Mouse (Mus musculus): ENCODE results near the gene Tut7. TPM values are rescaled to one million over a fixed set of nuclear protein-coding genes. Genes with fewer than 3 reads are reported as not detected.
A peak's percentile ranks its signal among the peaks of the same experiment; 100 is the strongest.
"Not testable (repeated sequence)": the region's sequence is repeated elsewhere in the genome, so short reads cannot be mapped to it uniquely, and the experiment has no call there.

Gene Tut7
- total RNA-seq, 2 experiments from 2014 or later = 66.2 to 70.8 TPM

DNA sequence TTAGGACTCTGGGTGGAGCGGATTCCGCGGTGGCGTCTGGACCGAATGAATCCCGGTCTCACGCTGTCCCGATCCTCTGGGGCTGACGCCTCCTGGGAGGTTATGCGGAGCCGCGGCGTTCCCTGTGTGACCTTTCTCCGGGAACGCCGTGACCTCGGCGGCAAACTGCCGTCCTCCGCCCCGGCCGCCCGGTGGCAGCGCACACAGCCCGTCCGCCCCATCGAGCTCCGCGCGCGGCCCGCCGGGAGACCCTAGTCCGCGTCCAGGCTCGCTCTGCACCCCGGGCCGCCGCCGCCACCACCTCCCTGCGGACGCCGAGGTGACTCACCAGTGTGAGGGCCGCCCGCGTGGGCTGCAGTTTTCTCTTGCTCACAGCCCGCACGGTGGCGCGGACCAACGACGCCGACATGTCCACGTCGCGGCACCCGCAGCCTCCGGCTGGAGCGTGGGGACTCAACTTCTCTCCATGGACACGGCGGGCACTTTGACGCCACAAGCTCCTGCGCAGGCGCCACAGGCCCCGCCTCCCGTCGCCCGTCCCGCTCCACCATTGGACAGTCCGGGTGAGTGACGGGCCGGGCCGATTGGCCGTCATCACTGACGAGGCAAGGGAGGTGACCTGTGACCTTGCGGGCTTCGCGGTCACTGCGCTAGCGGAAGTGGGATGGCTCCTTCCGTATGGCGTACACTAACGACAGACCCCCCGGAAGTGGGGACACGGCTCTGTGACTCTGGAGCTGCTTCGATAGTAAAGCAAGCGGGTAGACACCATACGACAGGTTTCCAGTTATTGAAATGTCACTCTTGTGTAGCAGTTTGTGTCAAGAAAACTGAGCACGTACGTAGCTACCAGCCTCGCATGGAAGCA is 53.4 kb downstream of the Tut7 start, which contains the start of gene Isca1:
Gene Isca1, minus strand, starts transcription at position 515 of the 868 bp plus-strand sequence.
- DNase-seq = peak; percentile 99
- intact Hi-C loops (cut with DNase I) = no loop called here

- no peak for DNase-seq
- intact Hi-C loops (cut with DNase I) = no loop called here
Observed at GRCm38 (mm10) chr13:59768531-59768930, 54.4 kb downstream of the Tut7 start.

DNA sequence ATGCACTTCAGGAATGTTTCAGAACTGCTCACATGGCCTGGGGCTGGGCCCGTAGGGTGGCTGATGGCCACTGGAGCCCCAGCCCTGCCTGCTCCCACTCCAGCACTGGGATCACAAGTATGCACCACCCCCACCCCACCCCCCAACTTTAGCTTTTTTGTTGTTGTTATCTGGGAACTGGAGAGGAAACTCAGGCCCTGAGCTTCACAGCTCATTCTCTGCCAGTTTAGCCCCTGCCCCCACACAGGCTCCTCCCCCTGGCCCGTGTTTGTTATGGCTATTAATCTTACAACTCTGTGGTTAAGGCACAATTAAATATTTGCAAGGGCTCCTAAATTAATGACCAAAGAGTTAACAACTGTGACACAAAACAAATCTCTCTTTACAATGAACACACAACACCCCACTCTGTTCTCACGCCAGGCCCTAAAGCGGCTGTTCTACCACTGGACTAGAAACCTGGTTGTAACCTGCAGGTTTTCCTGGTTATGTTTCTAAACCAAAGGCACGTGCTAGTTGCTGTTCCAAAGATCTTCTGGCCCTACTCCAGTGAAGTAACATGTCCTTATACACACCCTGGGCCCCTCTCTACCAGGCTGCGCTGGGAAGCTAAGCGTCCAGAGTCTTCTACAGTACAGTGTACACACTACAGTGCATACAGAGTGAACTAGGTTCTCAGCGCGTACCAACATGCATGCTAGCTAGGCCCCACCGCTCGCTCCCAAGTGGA is 56.0 kb downstream of the Tut7 start:
- intact Hi-C loops (cut with DNase I) = no loop called here

GRCm38 (mm10) chr13:59762791-59763190 is 60.2 kb downstream of the Tut7 start:
- no peak for DNase-seq
- intact Hi-C loops (cut with DNase I) = no loop called here

More for the DNA sequence above, 56.0 kb downstream of the Tut7 start:
- no peak for DNase-seq

DNA sequence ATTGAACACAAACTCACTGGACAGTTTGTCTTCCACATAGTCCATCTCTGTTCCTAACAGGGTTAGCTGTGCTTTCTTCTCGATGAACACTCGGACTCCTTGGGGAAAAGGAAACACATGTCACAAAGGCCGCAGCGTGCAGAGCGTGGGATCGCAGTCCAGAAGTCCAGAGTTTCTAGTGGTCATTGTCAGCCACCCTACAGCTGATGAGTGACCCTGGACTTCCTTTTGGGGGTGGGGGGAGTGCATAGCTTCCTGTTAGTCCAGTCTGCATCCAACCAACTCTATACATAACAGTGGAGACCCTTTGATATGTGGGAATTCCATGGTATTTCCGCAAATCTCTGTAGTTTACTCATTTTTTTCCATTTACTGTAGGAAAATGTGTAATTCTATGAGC is 66.0 kb downstream of the Tut7 start:
- intact Hi-C loops (cut with DNase I) = no loop called here
- DNase-seq = no peak

DNA sequence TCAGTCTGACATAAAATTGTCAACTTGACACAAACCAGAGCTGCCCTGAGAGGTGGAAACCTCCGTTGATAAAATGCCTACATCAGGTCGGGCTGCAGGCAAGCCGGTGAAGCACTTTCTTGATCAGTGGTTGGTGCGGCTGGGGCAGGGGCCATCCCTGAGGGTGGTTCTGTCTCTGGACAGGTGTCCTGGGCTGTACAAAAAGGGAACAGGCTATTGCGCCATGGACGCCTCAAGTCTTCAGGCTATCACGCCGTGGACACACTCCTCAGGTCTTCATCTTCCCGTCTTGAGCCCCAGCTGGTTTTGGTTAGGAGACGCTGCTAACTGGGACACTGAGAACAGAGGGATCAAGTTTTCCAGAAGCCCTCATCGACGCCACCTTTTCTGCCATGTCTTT is 72.6 kb downstream of the Tut7 start:
- intact Hi-C loops (cut with DNase I) = no loop called here

GRCm38 (mm10) chr13:59746711-59747110 is 76.2 kb downstream of the Tut7 start, which contains the start of gene 1700014D04Rik:
Gene 1700014D04Rik (minus strand): TSS chr13:59746752.
- DNase-seq = no peak
- intact Hi-C loops (cut with DNase I) = no loop called here

More for the DNA sequence above, 72.6 kb downstream of the Tut7 start:
- DNase-seq = no peak

DNA sequence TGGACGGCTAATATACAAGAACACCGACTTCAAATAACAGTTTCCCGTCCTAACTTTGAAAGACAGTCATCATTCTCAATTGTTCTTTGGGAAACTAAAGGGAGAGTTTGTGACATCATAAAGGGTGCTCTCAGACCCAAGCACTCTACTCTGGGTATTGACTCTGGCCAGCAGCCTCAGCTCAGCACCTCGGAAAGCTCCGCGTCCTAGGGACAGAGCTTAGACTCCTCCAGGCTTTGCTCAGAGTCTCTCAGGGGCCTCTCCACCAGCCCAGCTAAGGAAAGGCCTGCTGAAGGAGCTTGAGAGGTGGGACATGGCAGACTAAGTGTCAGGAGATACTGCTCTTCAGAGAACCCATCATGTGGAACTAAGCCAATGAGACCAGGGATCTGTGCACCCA is 76.8 kb downstream of the Tut7 start:
- no peak for DNase-seq
- intact Hi-C loops (cut with DNase I) = no loop called here

GRCm38 (mm10) chr13:59745462-59745861 is 77.5 kb downstream of the Tut7 start:
- intact Hi-C loops (cut with DNase I) = no loop called here
- no peak for DNase-seq

- intact Hi-C loops (cut with DNase I) = no loop called here
- DNase-seq = no peak
Observed at GRCm38 (mm10) chr13:59741697-59742096, 81.2 kb downstream of the Tut7 start.

DNA sequence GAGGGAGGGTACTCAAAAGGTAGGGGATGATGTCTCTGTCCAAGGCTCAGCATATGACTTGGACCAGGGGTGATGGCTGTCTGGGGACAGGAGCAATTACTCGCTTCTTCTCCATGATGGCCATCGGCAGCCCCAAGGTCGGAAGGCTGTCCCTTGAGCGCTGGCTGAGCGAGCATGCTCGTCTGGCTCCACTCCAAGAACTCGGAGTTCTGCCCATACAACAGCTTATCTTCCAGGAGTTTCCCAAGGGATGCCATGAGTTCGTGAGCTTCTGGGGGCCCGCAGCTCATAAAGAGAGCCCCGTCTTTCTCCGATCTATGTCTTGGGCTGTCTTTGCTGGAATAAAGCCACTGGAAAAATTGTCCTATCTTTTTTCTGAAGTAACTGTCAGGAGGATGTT is 81.9 kb downstream of the Tut7 start:
- intact Hi-C loops (cut with DNase I) = no loop called here
- DNase-seq = peak; percentile 15

DNA sequence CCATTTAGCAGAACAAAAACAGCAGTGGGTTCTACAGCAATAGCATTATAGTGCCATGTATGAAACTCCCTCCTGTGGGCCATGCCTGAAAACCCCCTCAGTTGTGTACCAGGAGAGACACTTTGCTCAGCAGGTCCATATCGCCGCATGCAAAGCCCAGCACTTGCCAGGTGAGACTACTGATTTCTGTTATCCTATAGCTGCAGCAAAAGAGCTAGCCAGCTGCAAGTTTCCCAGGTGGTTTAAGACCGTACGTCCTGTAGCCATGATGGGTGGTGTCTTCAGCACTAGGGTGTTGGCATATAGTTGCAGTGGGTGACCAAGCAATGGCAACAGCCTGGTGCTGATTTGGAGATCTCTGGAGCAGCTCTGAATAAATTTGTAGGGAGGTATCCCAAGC is 83.5 kb downstream of the Tut7 start:
- intact Hi-C loops (cut with DNase I) = no loop called here
- DNase-seq = no peak

DNA sequence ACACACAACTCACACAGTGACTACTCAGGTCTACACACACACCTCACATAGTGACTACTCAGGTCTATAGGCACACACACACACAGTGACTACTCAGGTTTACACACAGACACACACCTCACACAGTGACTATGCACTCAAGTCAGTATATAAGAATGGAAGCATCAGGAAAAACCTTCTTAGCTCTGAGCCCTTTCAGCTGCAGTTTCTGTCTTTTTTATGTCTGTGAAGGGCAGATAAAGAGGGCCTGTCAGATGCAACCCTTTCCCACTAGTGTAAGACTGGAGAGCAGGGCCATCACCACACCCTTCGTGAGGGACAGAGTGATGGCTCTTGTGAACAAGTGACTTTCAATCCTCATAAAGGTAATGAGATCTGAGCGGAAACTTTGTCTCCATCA is 84.5 kb downstream of the Tut7 start:
- intact Hi-C loops (cut with DNase I) = no loop called here
- DNase-seq = no peak

DNA sequence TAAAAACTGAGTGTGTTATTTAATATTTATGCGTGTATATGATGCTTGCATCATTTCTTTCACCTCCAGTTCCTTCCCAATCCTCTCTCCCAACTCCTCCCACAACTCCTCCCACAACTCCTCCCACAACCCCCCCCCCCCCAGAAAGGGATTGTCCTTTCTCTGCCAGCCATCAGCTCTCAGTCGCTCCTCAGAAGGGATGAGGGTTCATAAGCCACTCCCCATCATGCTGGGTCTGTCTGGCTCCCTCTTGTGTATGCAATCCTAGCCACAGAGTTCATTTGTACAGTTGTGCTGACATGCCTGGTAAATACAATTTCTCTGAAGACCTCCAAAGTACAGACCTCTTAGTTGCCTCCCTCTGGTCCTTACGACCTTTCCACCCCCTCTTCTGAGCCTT is 87.8 kb downstream of the Tut7 start:
- intact Hi-C loops (cut with DNase I) = no loop called here
- DNase-seq = no peak

GRCm38 (mm10) chr13:59734347-59734746 is 88.6 kb downstream of the Tut7 start:
- DNase-seq; intact Hi-C loops (cut with DNase I): not testable (repeated sequence)

DNA sequence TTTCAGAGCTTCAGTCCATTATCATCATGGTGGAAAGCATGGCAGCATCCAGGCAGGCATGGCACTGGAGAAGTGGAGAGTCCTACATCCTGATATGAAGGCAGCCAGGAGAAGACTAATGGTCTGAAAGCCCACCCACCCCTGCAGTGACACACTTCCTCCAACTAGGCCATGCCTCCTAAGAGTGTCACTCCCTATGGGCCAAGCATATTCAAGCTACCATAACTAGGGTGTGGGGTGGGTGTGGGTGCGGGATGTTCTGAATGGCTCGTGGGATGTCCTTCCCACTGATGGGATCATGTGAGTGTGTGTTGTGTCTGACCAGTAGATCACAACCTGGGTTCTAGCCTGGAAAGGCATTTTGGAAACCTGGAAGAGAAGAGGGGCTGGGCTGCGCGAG is 89.0 kb downstream of the Tut7 start:
- intact Hi-C loops (cut with DNase I) = no loop called here

GRCm38 (mm10) chr13:59731652-59732051 is 91.3 kb downstream of the Tut7 start, which contains the start of gene Spata31d1d:
Gene Spata31d1d (minus strand): TSS chr13:59731752.
- no peak for DNase-seq
- intact Hi-C loops (cut with DNase I) = no loop called here

More for the DNA sequence above, 89.0 kb downstream of the Tut7 start:
- no peak for DNase-seq

DNA sequence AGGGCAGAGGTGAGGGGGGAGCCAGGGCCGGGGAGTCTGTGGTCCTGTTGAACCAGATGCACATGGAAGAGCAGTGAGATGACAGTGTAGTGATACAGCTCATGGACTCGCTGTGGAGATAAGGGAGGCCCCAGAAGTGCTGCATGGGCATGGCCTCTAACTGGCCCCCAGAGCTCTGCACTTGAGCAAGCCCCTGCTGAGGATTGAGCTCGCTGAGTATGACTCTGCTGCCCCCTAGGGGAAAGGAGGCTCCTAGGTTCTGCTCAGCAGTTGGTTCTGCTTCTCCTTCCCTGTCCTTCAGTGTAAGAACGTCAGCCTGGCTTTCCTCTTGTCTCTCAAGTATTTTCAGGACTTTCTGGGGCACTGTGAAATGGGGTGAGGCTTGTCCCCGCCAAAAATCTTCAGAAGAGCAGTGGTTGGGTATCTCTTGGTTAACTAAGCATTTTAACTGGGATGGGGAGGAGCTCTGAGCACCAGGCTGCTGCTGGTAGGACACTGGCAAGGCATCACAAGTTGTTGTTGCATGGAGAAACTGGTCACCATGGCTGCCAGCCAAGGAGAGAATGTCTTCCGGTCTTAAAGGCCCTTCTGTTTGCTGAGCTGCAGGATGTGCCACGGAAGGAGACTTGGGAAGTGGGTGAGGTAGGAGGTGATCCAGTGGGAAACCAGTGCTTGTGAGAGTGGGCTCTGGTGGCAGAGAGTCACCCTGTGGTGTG is 94.4 kb downstream of the Tut7 start:
- intact Hi-C loops (cut with DNase I) = loop anchor here (10.0 kb wide), 1 partner anchor 94 kb away; no protein-coding TSS in a partner anchor
- DNase-seq = peak; percentile 82

GRCm38 (mm10) chr13:59726139-59726867 is 96.6 kb downstream of the Tut7 start:
- intact Hi-C loops (cut with DNase I) = loop anchor here (10.0 kb wide), 1 partner anchor 92 kb away; no protein-coding TSS in a partner anchor
- DNase-seq = no peak

- DNase-seq = not testable (repeated sequence)
- intact Hi-C loops (cut with DNase I) = loop anchor here (10.0 kb wide), 1 partner anchor 87 kb away; no protein-coding TSS in a partner anchor
Observed at GRCm38 (mm10) chr13:59722089-59722488, 100.9 kb downstream of the Tut7 start.
